Mouse (Mus musculus) thymus, adult 2 months (tissue): Measurements from ENCODE around the gene Ptgfrn.

Source experiments
- CTCF ChIP-seq: fragments of 200-500 bp; IDR thresholded peaks from 2 replicates; pipeline ENCODE4 v1.5.1; 2012; ENCODE audit warnings: mild to moderate bottlenecking, control low read depth, low read length, moderate library complexity, borderline replicate concordance; ENCODE audit not compliant: control insufficient read depth, poor library complexity, insufficient read depth; ENCODE audit errors: extremely low read depth
- POLR2A ChIP-seq: fragments of 200-500 bp; IDR thresholded peaks from 2 replicates; pipeline ENCODE4 v1.6.1; 2012; ENCODE audit warnings: mild to moderate bottlenecking, low read length, control low read depth, moderate library complexity; ENCODE audit not compliant: control insufficient read depth, poor library complexity, insufficient read depth; ENCODE audit errors: extremely low read depth

- TF ChIP-seq POLR2A: no peak
- TF ChIP-seq CTCF: no peak
These were observed 34.4 kb upstream of the Ptgfrn start for GRCm38 (mm10) chr3:101144366-101144948.
